Mouse (Mus musculus) testis, adult 2 months (tissue): ENCODE measurements around the gene Pgpep1. TPM values are rescaled to one million over a fixed set of nuclear protein-coding genes. Genes with fewer than 3 reads are reported as not detected.

Experiments
- H3K27ac ChIP-seq: fragments of 200-500 bp; 2 replicates; pipeline ENCODE4 v1.5.1; 2012; ENCODE audit warnings: low read depth, low read length; ENCODE audit not compliant: control insufficient read depth, insufficient read depth
- H3K27me3 ChIP-seq: fragments of 200-500 bp; 2 replicates; pipeline ENCODE4 v1.6.1; 2012; ENCODE audit warnings: mild to moderate bottlenecking, low read length, moderate library complexity; ENCODE audit not compliant: control insufficient read depth, insufficient read depth
- H3K36me3 ChIP-seq: fragments of 200-500 bp; 2 replicates; pipeline ENCODE4 v1.6.1; 2012; ENCODE audit warnings: mild to moderate bottlenecking, low read length; ENCODE audit not compliant: control insufficient read depth, insufficient read depth
- H3K4me1 ChIP-seq: fragments of 200-500 bp; 2 replicates; pipeline ENCODE4 v1.6.1; 2012; ENCODE audit warnings: low read length; ENCODE audit not compliant: control insufficient read depth, insufficient read depth
- H3K4me3 ChIP-seq: fragments of 200-500 bp; 2 replicates; pipeline ENCODE4 v1.5.1; 2012; ENCODE audit warnings: low read depth, mild to moderate bottlenecking, low read length, moderate library complexity, mixed read lengths; ENCODE audit not compliant: control insufficient read depth
- CTCF ChIP-seq: fragments of 200-500 bp; IDR thresholded peaks from 2 replicates; pipeline ENCODE4 v1.5.1; 2012; ENCODE audit warnings: low read depth, mild to moderate bottlenecking, inconsistent platforms, low read length, moderate library complexity; ENCODE audit not compliant: control insufficient read depth, insufficient read depth, insufficient replicate concordance
- POLR2A ChIP-seq: fragments of 200-500 bp; IDR thresholded peaks from 2 replicates; pipeline ENCODE4 v1.6.1; 2012; ENCODE audit warnings: low read depth, mild to moderate bottlenecking, inconsistent platforms, low read length, moderate library complexity; ENCODE audit not compliant: control insufficient read depth
- polyA plus RNA-seq: library from polyadenylated mRNA; depleted of rRNA; stranded (reverse); fragments of >200 nt; gene quantifications from 2 replicates; pipeline ENCODE4 v1.2.3, GENCODE M21; 2012

Gene Pgpep1
- polyA plus RNA-seq, 1 experiment, result 3.7 TPM

DNA sequence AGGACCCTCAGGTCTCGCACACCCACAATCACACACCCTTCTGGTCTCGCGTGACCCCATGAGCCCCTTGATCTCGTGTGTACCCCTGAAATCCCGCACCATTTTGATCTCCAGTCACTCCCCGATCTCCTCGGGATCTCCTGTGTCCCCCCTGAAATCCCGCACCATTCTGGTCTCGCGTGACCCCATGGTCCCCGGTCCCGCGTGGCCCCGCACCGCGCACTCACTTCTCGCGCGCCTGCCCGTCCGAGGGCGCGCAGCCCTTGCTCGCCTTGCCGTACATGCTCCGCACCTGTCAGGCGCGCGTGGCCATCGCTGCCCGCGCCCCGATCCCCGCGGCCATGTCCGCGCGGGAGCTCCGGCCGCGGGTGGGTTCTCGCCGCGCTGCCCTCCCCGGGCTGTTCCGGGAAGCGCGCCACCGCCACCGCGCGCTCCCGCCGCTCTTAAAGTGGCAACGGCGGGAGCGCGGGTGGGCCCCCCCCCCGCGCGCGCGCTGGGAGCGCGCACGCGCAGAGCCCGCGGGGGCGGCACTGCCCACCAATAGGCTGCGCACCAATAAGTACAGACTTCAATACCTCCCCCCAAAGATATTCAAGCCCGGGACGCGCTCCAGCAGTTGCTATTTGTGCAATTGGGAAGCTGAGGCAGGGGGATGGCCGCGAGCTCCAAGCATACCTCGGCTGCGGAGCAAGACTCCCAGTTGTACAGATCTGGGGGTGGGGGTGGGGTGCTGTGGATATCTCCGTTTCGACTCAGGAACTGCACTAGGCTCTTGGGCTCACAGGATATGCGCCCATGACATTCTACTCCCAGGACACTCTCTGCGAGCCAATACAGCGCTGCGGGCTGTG, 52.1 kb downstream of the Pgpep1 start:
- Histone ChIP-seq H3K4me3 (peak overlapping the region; percentile 83), H3K4me1 (peaks cover 37% of the 10 kb centered on the region), H3K27ac (peak overlapping the region; percentile 88), H3K27me3 (no peaks in the 10 kb centered on the region), H3K36me3 (no peaks in the 10 kb centered on the region)
- TF ChIP-seq CTCF, result no peak
- no peak for TF ChIP-seq POLR2A

DNA sequence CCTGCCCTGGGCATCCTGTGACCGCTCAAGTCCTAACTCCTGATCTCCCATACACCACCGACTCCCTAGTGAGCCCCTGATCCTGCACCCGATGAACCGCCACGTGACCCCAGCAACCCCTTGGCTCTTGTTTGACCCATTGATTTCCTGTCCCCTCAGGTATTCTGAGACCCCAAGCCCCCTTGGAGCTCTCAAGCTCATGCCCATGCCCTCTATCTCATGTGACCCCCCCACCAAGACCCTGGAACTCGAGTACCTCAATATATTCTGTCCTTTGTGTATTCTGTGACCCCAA, 52.6 kb downstream of the Pgpep1 start:
- no peaks in the 10 kb centered on the region for H3K36me3 ChIP-seq
- H3K4me3 ChIP-seq, result peak overlapping the region; percentile 83
- H3K27me3 ChIP-seq, result no peaks in the 10 kb centered on the region
- TF ChIP-seq CTCF (no peak), POLR2A (no peak)
- peaks cover 37% of the 10 kb centered on the region for H3K4me1 ChIP-seq
- H3K27ac ChIP-seq, result no peak overlapping the region; the same call in 1 of the 2 replicates

DNA sequence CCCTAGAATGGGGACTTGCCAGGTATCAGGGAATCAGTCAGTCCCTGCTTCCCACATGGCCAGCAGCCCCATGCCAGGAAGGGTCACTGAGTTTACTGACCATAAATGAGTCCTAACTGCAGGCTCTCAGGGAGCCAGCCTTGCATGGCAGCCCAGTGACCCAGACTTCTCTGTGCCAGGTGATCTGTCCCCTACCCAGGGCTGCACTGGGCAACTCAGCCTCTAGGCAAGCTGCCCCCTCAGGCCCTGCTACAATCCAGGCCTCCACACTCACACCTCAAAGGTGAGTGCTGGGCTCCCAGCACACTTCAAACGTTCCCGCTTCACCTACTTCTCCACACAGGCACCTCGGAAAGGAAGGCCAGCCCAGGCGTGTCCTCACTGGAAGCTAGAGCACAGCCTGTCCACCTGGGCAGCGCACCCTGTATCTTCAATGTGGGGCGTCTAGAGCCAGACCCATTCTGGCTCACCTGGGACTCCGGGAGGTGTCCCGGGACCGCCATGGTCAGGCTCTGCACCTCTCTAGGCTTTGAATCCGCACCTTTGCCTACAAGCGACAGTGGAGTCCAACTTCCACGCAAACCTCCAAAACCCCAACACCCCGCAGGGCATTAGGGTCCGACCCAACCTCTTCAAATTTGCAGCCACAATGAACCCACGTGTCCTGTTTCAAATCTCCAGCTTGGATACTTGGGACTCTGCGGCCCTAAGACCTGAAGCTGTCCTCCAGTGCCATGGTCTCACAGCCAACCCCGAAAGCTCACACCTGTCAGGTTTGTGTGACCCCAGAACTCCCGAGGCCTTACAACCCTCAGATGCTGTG, 53.2 kb downstream of the Pgpep1 start:
- TF ChIP-seq CTCF (no peak), POLR2A (no peak)
- H3K27me3 ChIP-seq, result no peaks in the 10 kb centered on the region
- H3K27ac ChIP-seq, result no peak overlapping the region
- H3K4me1 ChIP-seq, result peaks cover 40% of the 10 kb centered on the region
- H3K4me3 ChIP-seq, result no peak overlapping the region
- no peaks in the 10 kb centered on the region for H3K36me3 ChIP-seq

DNA sequence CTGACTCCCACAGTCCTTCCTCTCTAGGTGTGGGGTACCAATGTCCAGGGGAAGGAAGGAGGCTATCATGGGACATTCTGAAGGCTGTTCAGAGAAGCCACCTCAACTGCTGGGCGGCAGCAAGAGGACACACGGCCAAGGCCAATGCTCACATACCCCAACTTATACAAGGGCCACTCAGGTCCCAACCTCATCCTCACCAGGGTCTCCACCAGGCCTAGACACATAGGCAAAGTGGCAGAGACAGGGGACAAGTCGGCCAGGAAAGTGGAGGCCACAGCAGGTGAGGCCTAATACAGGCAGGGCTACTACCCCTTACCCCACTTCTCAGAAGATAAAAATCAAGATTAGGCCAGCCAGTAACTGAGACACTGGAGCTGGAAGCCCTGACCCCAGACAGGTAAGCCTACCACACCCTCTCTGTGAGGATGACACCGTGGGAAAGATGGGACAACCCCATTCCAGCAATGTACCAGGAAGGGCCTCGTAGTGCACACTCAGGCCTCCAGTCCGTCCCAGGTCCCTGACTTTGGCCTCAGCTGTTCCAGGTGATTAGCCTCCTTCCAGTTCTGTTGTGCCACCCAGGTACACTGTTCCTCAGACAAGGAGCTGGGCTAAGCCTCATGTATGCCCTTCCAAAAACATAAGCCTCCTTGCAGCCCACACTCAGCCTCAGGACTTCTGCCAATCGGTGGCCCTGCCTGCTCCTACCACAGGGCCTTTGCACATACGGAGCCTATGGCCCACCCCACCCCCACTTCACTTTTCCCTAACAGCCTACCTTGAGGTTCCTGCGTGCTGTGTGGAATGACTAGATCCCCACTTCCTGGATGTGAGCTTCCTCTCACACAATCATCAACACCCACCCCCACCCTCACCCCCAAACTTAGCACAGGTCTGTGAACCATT, 54.1 kb downstream of the Pgpep1 start:
- no peak for TF ChIP-seq POLR2A
- TF ChIP-seq CTCF, result no peak
- Histone ChIP-seq H3K4me3 (no peak overlapping the region), H3K4me1 (peaks cover 46% of the 10 kb centered on the region), H3K27ac (no peak overlapping the region), H3K36me3 (no peaks in the 10 kb centered on the region), H3K27me3 (no peaks in the 10 kb centered on the region)

DNA sequence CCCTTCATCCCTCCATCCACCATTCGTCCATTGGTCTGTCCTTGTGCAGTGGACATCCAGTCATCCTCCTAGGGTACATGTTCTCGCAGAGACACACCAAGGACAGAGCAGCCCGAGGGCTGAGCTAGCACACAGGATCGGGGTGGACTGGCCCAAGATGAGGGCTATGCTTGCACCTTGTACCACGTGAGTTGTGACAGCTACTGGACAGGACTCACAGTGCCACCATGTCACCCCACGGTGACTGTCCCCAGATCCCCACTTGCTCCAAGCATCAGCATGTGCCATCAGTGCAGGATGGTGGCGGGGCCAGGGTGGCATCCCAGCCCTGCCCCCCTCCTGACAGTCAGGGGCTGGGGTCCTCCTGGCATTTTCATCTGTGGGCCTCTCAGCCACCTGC, 55.6 kb downstream of the Pgpep1 start:
- H3K36me3 ChIP-seq, result no peaks in the 10 kb centered on the region
- no peak overlapping the region for H3K27ac ChIP-seq
- TF ChIP-seq CTCF (no peak), POLR2A (no peak)
- peaks cover 47% of the 10 kb centered on the region for H3K4me1 ChIP-seq
- no peak overlapping the region for H3K4me3 ChIP-seq
- no peaks in the 10 kb centered on the region for H3K27me3 ChIP-seq

DNA sequence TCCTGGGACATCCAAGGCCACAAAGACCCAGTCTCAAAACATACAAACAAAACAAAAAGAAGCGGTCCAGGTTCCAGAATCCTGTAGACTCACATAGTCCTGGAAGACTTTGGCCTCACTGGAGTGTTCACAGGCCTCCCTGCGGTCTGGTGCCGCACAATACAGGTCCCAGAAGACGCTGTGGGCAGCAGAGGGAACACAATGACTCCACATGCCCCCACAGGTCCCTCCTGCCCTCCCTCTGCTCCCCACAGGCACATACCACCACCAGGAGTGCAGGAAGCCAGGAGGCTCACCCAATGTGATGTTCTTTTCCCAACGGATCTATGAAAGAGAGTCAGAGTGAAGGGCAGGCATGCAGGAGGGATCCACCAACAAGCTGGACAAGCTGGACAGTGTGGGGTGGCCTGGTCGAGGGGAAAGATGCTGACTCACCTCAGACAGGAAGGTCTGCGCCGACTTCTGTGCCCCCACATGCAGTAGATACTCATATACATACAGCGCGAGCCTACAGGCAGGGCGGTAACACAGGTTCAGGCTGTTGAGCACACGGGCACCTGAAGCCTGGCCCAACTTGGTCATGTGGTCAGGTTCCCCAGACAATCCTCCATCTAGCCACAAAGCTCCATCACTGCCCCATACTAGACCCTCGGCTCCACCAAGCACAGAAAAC, 57.9 kb downstream of the Pgpep1 start:
- Histone ChIP-seq H3K4me1 (peaks cover 49% of the 10 kb centered on the region), H3K27ac (no peak overlapping the region), H3K27me3 (no peaks in the 10 kb centered on the region), H3K4me3 (no peak overlapping the region), H3K36me3 (no peaks in the 10 kb centered on the region)
- TF ChIP-seq CTCF, result no peak
- no peak for TF ChIP-seq POLR2A
